Mouse (Mus musculus): ENCODE measurements around the gene Msmb.

DNA sequence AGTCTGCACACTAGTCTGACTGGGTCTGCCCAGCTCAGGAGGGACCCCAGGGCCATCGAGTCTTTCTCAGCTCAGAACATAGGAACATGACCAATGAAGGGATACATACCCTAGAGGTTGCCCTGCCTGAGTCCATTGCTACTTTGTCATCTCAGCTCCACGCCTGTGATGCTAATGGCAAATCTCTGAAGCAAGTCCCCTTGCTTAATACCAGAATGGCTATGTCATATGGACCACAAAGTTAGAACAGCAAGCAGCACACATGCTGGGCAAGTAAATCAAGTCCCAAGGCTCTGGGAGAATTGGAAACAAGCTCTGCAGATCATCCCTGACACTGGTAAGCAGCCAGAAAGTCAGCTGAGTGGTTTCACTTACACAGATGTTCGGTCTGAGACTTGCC, 42.9 kb upstream of the Msmb start:
- TF ChIP-seq CTCF (conservative IDR thresholded peaks at IDR 0.05; ENCODE audit: low read length): no peak
- no peak for TF ChIP-seq NANOG (IDR thresholded peaks at IDR 0.05; ENCODE audit: borderline replicate concordance, low read length)
